Mouse (Mus musculus) Muller cell, postnatal 12 days (primary cell): ENCODE data around the gene Trim37.
A peak's percentile ranks its signal among the peaks of the same experiment; 100 is the strongest.

Source experiments
- DNase-seq: peaks from one replicate; pipeline ENCODE4 v3.0.0-alpha.2; 2015; ENCODE audit errors: inconsistent ontology term

Gene Trim37

GRCm38 (mm10) chr11:87126824-87127816 lies at the start of gene Trim37:
Gene Trim37, plus strand, starts transcription at chr11:87127077.
- DNase-seq, result peak; percentile 98

DNA sequence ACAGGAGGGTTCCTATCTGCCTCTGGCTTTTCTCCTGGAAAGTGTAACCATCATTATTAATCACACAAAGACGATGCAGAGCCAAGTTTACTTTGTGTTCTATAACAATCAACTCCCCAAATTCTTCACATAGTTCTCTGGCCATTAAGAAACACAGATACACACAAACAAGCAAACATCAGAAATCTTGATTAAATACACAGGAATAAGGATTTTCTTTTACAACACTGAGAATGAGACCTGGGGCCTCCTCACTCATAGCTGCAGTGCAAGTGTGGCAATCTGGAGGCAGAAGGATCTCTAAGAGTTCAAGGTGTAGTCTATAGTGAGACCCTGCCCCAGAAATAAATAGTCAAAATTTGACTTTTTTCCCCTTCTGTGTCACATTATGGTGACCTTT lies 43.2 kb upstream of the Trim37 start:
- no peak for DNase-seq

DNA sequence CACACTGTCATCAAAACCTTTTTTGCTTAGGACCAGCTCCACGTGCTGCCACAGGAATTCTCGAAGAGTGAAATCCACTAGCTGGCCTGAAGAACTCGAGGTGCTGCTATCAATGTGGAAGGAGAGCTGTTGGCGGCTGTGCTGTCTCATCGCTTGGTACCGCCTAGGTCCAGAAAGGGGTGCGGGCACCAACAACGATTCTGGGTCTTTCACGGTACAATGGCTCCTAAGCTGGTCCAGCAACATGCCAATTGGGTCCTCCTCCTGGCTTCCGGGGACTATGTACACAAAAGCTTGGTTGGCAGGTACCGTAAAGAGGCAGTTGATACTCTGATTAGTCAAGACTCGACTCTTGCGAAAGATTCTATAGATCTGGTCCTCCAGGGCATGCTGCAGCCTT lies 41.4 kb upstream of the Trim37 start:
- DNase-seq, result no peak

GRCm38 (mm10) chr11:87086290-87086984 lies 40.4 kb upstream of the Trim37 start, which contains the start of gene Smg8:
Gene Smg8, minus strand, starts transcription at chr11:87086774.
- DNase-seq, result peak; percentile 89

DNA sequence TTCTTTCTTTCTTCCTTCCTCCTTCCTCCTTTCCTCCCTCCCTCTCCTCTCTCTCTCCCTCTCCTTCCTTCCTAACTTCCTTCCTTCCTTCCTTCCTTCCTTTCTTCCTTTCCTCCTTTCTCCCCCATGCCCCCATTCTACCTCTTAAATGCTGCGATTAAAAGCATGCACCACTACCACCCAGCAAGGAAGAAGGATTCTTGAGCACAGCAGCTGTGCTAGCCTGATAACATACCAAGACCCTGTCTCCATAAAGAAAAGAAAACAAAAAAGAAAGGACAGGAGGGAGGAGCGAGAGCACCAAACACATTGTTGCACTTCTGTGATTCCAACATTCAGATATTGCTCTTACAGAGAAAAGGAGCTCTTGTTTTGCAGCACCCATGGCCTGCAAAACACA lies 39.7 kb upstream of the Trim37 start:
- DNase-seq, result no peak

DNA sequence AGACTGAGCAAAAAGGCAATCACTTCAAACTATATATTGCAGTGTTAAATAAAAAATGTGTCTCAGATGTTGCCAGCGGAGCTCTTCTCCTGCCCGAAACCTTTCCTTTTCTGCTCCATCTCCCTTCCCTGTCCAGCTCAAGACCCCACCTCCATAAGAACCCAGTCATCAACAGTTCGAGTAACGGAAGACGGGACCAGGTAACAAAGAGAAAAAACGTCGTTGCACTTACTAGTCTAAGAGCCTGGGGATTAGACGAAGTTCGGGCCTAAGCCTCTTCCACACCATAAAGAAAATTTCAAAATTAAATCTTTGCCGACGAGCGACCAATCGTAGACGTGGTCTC lies 18.5 kb upstream of the Trim37 start, which contains the start of gene Prr11:
Prr11 (minus strand) TSS at position 300 of the 346 bp plus-strand sequence.
- DNase-seq, result no peak

- DNase-seq, result peak; percentile 100
Observed at GRCm38 (mm10) chr11:87108755-87109518, 17.9 kb upstream of the Trim37 start, which contains the start of gene Ska2. Gene Ska2, plus strand, starts transcription at chr11:87109234.

DNA sequence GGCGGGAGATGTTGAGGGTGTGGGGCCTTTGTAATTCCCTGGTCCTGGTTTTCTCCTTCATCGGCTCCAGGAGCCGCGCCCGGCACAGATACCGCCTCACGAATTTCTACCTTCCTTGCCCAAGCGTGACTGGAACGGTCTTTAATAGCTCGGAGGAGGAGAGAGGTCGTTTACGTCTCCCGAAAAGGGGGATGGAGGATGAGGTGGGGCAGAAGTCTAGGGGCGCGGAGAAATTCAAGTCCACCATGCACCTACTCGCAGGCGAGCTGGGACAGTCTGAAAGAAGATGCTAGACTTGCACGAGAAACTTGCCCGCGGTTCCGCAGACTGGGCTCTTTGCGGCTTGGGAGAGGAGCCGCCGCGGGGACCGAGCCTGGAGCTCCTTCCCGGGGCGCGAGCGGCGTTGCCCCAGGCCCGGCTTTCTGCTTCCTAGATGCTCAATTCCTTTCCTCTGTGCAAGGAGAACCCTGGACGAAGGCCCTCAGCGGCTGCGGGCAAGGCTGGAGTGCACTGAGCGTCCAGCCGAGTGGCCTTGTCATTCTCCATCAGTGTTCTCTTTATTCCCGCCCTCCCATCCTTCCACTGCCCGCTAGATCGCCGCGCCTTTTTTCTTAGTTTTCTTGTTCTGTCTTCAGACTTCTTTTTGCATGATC lies 17.2 kb upstream of the Trim37 start:
- DNase-seq, result peak; percentile 52

GRCm38 (mm10) chr11:87110172-87110909 lies 16.5 kb upstream of the Trim37 start:
- no peak for DNase-seq

DNA sequence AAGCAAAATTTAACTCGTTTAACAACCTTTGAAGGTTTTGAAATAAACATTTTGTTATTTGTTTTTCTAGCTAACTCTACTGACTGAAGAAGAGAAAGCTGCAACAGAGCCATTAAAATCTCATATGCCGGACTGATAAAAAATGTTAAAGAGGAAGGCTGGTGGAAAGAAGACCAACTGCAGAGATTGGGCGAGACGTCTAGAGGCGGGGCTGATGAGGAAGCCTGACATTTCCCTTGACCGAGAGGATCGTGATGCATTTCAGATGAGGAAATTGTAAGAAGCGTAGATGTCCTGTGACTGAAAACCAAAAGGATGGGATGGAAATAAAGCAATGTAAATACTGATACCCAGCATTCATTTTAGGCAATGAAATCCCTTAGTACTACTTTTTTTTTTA lies 5.0 kb upstream of the Trim37 start:
- DNase-seq, result no peak

GRCm38 (mm10) chr11:87125562-87125961 lies 1.3 kb upstream of the Trim37 start:
- no peak for DNase-seq

GRCm38 (mm10) chr11:87126281-87126823 lies 525 bp upstream of the Trim37 start:
- peak; percentile 56 for DNase-seq

DNA sequence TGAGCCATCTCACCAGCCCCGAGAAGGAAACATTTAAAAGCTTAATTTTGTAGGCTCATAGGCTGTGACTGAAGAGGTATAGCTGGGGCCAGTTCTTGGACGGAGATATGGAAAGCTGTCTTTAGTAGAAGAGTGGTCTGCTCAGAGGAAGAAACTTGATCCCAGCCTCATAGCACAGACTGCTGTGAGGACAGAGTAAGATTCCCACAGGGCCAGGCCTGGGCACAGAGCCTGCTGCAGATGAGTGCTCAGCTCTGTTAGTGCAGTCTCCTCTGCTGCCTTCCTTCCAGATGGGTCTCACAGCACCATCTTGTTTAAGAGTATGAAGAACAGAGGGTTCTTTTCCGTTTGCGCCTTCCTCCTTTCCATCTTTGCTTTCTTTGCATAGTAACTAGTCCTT lies 9.4 kb downstream of the Trim37 start:
- DNase-seq, result no peak

GRCm38 (mm10) chr11:87158012-87158411 lies 31.1 kb downstream of the Trim37 start:
- no peak for DNase-seq

DNA sequence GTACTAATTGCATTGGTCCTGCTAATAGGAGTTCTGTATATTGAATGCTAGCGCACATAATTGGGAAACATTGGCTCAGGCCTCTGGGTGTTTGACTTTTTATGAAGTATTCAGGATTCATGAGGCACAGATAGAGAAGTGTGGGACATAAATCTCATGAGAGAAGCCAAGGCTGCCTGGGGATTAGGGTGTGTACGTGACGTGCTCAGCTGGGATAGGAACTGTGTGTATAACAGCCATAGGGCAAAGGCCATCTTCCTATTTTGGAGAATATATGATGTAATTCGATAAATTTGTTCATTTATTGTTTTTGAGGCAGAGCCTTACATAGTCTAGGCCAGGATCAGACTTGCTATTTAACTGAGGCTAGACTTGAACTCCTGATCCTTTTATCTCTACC lies 35.8 kb downstream of the Trim37 start:
- no peak for DNase-seq

GRCm38 (mm10) chr11:87163751-87164150 lies 36.9 kb downstream of the Trim37 start:
- no peak for DNase-seq

- no peak for DNase-seq
Observed at GRCm38 (mm10) chr11:87173625-87174024, 46.7 kb downstream of the Trim37 start.

DNA sequence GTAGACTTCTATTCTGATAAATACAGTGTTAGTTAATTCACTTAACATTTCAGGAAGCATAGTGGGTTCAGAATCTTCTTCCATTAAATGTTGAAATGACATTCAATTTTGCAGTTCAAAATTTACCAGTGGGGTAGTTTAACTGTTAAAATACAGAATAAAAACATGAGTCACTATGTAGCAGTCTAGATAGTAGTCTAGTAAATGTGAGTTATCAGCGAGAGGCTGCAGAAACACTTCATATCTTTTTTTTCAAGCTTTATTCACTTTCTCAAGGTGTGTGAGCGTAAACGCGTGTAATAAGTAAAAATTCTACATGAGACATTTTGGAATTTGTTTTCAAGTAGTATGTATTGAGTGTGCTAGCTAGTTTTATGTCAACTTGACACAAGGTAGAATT lies 48.2 kb downstream of the Trim37 start:
- no peak for DNase-seq

- DNase-seq, result no peak
Observed at GRCm38 (mm10) chr11:87212313-87212712, 85.4 kb downstream of the Trim37 start.

DNA sequence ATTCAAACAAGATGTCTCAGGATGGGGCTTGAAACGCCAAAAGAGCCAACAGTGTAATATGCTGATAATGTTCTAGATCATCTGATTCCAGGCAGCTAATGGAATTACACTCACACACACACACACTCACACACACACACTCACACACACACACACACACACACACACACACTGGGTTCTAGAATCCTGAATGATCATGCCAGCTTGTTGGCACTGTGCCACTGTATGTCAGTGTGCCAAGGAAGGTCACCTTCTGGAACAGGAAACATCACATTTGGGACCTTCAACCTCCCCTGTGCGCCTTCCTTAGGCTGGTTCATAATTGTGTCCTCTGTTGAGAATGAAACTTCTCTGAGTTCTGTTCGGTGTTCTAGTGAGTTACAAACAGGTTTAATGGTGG lies 95.8 kb downstream of the Trim37 start:
- DNase-seq, result no peak
